Mouse (Mus musculus) kidney, embryonic 14.5 days (tissue): ENCODE measurements around the gene Pars2. TPM values are rescaled to one million over a fixed set of nuclear protein-coding genes. Genes with fewer than 3 reads are reported as not detected.

Experiments
- polyA plus RNA-seq: library from polyadenylated mRNA; unstranded; fragments of >200 nt; fragmentation: Nextera tagmentation; extraction: Ambion mirVana; gene quantifications from 2 replicates; pipeline ENCODE4 v1.2.1, GENCODE M21; 2014

Gene Pars2
- polyA plus RNA-seq, 1 experiment from 2014 or later: 14.0 TPM

Other genes starting within 250 kb of the Pars2 start
- gene Pcsk9, start 186.7 kb upstream of the Pars2 start, polyA plus RNA-seq: 5.4 and 9.0 TPM in 2 replicates
- 2.1 and 4.8 TPM in 2 replicates for gene Bsnd, start 158.8 kb upstream of the Pars2 start, polyA plus RNA-seq
- gene Dhcr24, start 90.0 kb upstream of the Pars2 start, polyA plus RNA-seq: 21.4 and 29.5 TPM in 2 replicates
- not detected in 2 replicates for gene Lexm, start 33.8 kb upstream of the Pars2 start, polyA plus RNA-seq
- gene Ttc22, start 28.6 kb upstream of the Pars2 start, polyA plus RNA-seq: 4.6 and 5.7 TPM in 2 replicates
- gene Ttc4, start 27.9 kb downstream of the Pars2 start, polyA plus RNA-seq: 60.9 and 90.5 TPM in 2 replicates
- 0.29 and 0.47 TPM in 2 replicates for gene Mroh7, start 79.9 kb downstream of the Pars2 start, polyA plus RNA-seq
- gene Fam151a, start 82.8 kb downstream of the Pars2 start, polyA plus RNA-seq: 3.6 and 4.5 TPM in 2 replicates
- 1.4 and 2.2 TPM in 2 replicates for gene Acot11, start 153.9 kb downstream of the Pars2 start, polyA plus RNA-seq